ENCODE assay signal across 7 mouse cellular contexts in genomic region chr16:91441366-91441765, GRCm38 (mm10). TPM values are rescaled to one million over a fixed set of nuclear protein-coding genes. Genes with fewer than 3 reads are reported as not detected.
DNase-seq lines count a peak whose midpoint lies in the region; TF ChIP-seq lines count a peak whose summit lies in the region.

No protein-coding gene starts in this region.

- H3K4me1 ChIP-seq in kidney, adult 2 months (ENCODE audit: control insufficient read depth, insufficient read depth, low read length): no peaks in the 10 kb centered on the region; the same call in 1 of the 2 replicates

- no peak for TF ChIP-seq POLR2A in kidney, adult 2 months (IDR thresholded peaks at IDR 0.05; ENCODE audit: low read depth, low read length)

- no peaks in the 10 kb centered on the region for H3K36me3 ChIP-seq in kidney, adult 2 months (ENCODE audit: control insufficient read depth, insufficient read depth, low read length)

- 41% methylated on average over 7 of the region's 7 CpGs for WGBS in kidney, adult 2 months

- peak overlapping the region; percentile 16 for H3K27ac ChIP-seq in gastrocnemius, adult 2 months
- peak overlapping the region; percentile 48 for H3K27ac ChIP-seq in kidney, adult 2 months (ENCODE audit: insufficient read depth, low read depth, low read length)

- peak; percentile 35 for DNase-seq in urinary bladder, postnatal 14 days (ENCODE audit: low spot score)
- DNase-seq in urinary bladder, postnatal 4 days (ENCODE audit: low spot score in 2 of 2): no peak
- peak; percentile 75 for DNase-seq in gastrocnemius, adult 2 months
- DNase-seq in kidney, adult 2 months: peak; percentile 89
- peak; percentile 77 for DNase-seq in lung, postnatal 10 days
- DNase-seq in layer of hippocampus, adult 11-12 months (ENCODE audit: low spot score): no peak
- no peak for DNase-seq in embryo, embryonic 10.5 days (ENCODE audit: low spot score)

- no peaks in the 10 kb centered on the region for H3K27me3 ChIP-seq in kidney, adult 2 months (replicated peaks; ENCODE audit: control insufficient read depth, insufficient read depth, low read length)

- TF ChIP-seq CTCF in gastrocnemius, adult 2 months (IDR thresholded peaks at IDR 0.05): peak; percentile 53
- peak; percentile 68 for TF ChIP-seq CTCF in kidney, adult 2 months (conservative IDR thresholded peaks at IDR 0.05; ENCODE audit: insufficient read depth, insufficient read length, low read depth, low read length)

- intact Hi-C loops in gastrocnemius, adult 2 months (cut with DNase I): loop anchor here (5.0 kb wide), 1 partner anchor 84 kb away; no protein-coding TSS in a partner anchor

- peak overlapping the region; percentile 34; the same call in 1 of the 2 replicates for H3K4me3 ChIP-seq in gastrocnemius, adult 2 months
- no peak overlapping the region for H3K4me3 ChIP-seq in kidney, adult 2 months (ENCODE audit: insufficient read depth, low read depth, low read length)

RNA-seq across cellular contexts. Expression of gene Il10rb, which starts 35.4 kb away (rescaled TPM):
- 1 to 10 TPM; 6.2 to 7.9 TPM for total RNA-seq in gastrocnemius, adult 2 months (2021)
- 65.8 and 66.0 TPM in 2 replicates for polyA plus RNA-seq in kidney, adult 2 months (2012; rRNA removed)

RNA-seq across cellular contexts. Expression of gene Ifnar1, which starts 43.7 kb away (rescaled TPM):
- total RNA-seq in gastrocnemius, adult 2 months (2021): 10 to 100 TPM; 12.6 to 15.1 TPM
- polyA plus RNA-seq in kidney, adult 2 months (2012; rRNA removed): 20.8 and 22.2 TPM in 2 replicates

RNA-seq across cellular contexts. Expression of gene Gm21970, which starts 49.8 kb away (rescaled TPM):
- under 1 TPM in 1 of 2 experiments, not detected in 1; 0.45 TPM for total RNA-seq in gastrocnemius, adult 2 months (2021)
- polyA plus RNA-seq in kidney, adult 2 months (2012; rRNA removed): not detected in 2 replicates

Comparison
In these comparisons a context has a peak if more than half of its experiments do, and no peak if none do; other contexts are left out.
1. DNase-seq: peak in urinary bladder, postnatal 14 days (single experiment), gastrocnemius, adult 2 months (single experiment), kidney, adult 2 months (single experiment) and lung, postnatal 10 days (single experiment); none in urinary bladder, postnatal 4 days (0 of 2), layer of hippocampus, adult 11-12 months (single experiment) and embryo, embryonic 10.5 days (single experiment).